Mouse (Mus musculus) adrenal gland, adult (tissue): ENCODE measurements at regions not wholly inside any gene's neighbourhood (a gene's known extent, or its start where the extent isn't known, plus 50 kb on each side); places are given as distances from the start of the nearest gene placed in this dataset.
A peak's percentile ranks its signal among the peaks of the same experiment; 100 is the strongest.

ENCODE experiments used
- DNase-seq, 2 experiments: peaks; one replicate each; pipeline ENCODE4 v3.0.0; 2022 to 2023; ENCODE audit warnings: low spot score in 1 of 2; ENCODE audit not compliant: inconsistent age in 2 of 2

GRCm38 (mm10) chrX:13224902-13225301, 55.9 kb upstream of the Ddx3x start:
- DNase-seq, result peak in 1 of 2 experiments; percentile 56

GRCm38 (mm10) chrX:13226429-13226828, 54.3 kb upstream of the Ddx3x start:
- no peak for DNase-seq

- peak; percentile 51 to 70 for DNase-seq
Observed at GRCm38 (mm10) chrX:13229891-13230614, 50.7 kb upstream of the Ddx3x start.

- peak; percentile 86 to 94 for DNase-seq
Observed at GRCm38 (mm10) chrX:13230615-13231179, 50.1 kb upstream of the Ddx3x start.
